Mouse (Mus musculus) CD8-positive naive resting alpha-beta T cell, adult 2 months (primary cell): Measurements from ENCODE around the gene Cdkal1.

Experiments used
- DNase-seq, 2 experiments: peaks; one replicate each; pipeline ENCODE4 v3.0.0; 2022; ENCODE audit warnings: low read depth in 2 of 2, low spot score in 2 of 2

Gene Cdkal1

DNA sequence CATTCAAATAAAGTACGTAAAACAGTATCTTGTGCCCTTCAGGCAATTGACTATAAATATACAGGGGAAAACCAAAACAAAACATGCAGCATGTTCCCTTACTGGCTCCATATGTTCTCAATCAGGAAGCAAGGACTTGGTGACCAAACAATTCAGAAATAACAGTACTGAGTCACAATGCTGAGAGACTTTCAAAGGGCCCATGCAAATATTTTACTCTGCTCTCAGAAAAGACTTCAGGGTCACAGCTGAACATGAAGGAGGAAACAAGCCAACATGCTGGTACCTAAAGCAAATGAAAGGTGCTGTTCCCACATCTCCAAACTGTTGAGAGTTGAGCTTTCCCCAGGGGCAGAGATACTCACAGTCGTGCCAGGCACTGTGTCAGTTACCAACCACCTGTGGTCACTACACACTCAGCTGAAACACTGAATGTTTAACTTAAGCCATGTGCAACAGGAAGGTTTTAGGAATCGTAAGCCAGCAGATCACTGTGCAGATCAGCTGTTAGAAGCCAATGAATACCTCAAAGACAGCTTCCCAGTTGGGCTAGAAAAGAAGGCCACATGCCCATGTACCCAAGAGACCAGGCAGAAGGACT is 140.1 kb downstream of the Cdkal1 start:
- no peak for DNase-seq

DNA sequence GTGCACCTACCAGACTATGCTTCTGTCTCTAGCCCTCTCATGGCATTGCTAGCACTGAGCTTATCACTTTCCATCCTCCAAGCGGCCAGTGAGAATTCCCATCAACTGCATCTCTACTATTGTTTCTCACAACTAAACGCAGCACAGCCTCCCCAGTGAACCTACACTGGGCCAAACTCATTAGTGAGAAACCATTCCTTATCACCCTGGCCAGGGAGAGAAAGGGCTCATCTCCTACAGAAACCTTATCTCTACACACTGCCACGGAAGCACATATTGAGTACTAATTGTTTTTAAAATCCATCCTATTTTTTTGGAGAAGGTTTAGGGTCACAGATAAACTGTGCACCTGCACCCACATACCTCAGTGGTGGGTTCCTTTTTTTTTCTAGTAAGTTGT is 147.9 kb downstream of the Cdkal1 start:
- no peak for DNase-seq

DNA sequence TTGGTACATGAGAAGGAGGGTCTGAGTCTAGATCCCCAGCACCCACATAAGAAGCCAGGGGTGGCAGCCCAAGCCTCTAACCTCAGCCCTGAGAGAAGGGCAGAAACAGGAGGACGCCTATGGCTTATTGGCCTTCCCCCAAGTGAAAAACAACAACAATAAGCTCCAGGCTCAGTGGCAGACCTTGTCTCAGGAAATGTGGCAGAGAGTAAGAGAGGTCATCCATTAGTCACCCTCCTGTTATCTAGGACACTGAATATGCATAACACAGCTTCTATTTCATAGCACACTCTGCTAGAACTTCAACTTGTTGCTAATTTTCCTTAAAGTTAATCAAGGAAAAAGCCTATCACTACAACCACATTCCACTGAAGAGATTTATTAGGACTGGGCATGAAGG is 154.1 kb downstream of the Cdkal1 start:
- no peak for DNase-seq

DNA sequence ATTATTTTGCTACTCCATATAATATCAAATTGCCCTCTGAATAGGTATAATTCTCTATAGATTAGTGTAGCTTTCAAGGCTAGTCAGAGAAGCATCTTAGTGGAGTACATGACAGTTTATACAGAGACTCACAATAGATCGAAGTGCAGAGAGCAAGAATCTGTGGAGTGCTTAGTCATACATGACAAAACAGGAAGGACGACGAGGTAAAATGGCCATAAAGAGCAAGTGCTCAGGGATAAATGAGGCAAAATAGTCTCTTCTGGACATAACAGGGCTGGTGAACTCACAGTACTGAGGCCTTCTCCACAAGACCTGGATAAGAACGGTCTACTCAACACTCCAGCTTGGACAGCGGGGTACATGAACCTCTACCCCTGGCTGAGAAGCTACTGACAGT is 155.6 kb downstream of the Cdkal1 start:
- no peak for DNase-seq

DNA sequence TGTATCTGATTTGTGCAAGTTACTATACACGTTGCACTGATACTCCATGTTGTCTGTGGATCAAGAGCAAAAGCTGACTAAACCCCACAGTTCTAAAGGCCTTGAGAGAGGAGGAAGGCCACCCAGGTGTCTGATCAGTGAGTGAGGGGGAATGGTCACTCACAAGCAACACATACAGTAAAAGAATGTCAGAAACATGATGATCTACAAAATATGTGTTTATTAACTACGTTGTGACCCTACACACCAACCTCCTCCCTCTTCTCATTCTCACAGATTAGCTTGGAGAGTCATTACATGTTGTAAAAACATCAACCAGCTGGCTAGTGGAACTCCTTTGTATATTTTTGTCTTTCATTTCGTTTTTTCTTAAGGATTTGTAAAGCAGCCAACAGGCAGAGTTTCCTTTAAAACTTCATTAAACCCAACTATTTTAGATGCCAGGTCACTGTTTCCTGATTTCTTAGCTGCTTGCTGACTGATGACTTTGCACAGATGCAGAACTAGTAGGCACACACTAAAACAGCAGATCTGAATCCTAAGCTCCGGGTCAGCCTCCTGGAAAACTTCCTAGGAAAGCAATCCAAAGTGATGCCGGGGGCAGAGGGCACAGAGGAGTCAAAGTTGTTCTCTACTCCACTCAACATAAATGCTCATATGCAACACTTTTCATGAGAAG is 157.0 kb downstream of the Cdkal1 start:
- no peak for DNase-seq

DNA sequence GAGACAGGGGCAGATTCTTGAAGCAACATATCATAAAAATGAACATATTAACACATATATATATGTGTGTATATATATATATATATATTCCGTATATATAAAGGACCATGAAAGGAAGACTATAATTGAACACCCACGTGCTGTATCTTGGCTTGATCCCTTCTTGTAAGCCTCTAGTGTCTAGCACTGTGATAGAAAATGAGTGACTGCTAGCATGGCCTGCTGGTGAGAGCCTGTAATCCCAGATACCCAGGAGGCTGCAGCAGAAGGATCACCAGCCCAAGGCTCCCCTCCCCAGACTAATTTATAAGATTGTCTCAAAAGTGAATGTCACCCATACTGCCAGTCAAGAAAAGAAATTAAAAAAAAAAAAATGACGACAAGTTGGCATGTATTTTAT is 158.2 kb downstream of the Cdkal1 start:
- no peak for DNase-seq

DNA sequence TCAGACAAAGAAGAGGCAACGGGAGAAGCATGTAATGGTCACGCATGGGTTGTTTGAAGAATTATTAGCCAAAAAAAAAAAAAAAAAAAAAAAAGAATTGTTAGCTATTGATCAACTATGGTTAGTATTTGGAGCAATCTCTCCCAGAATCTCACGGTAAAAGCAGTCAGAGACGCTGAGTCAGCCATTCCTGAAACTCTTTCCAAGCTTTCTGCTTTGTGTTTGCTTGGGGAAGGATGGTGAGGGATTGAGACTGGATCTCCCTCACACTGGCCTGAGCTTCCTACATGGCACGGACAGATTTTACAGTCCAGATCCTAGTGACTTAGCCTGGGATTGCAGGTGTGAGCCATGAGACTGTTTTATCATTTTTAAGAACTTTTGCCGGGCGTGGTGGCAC is 164.7 kb downstream of the Cdkal1 start:
- DNase-seq: no peak

DNA sequence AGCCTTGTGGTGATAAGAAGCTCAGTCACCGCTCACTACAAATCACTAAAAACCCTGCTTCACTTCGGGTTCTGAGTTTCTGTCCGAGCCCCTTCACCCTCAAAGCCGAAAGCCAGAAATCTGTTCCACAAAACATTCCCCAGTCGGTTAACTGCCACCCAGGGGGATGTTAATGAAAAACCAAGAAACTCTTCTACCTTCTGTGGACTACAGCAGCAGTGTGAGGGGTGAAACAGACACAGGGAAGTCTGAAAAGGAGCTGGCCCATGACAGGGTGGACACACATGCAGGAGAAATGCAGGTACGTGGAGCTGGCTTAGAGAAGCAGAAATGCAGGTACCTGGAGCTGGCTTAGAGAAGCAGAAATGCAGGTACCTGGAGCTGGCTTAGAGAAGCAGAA is 166.6 kb downstream of the Cdkal1 start:
- DNase-seq: no peak

DNA sequence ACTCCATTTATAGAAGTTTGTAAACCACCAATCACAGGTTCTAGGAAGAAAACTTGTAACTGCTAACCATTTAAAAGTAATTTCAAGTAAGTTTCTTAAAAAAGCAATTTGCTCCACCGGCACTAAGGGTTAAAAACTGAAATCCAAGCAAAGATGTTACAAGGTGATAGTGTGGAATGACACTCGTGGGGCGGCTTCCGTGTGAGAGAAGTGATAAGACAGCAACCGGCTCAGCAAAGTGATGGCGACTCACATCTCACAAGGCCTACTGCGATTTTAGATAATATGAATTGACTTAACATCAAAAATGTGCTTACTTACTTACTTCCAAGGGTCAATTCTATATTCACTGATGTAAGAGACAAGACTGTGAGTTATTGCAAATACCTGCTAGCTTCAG is 167.6 kb downstream of the Cdkal1 start:
- DNase-seq: no peak

DNA sequence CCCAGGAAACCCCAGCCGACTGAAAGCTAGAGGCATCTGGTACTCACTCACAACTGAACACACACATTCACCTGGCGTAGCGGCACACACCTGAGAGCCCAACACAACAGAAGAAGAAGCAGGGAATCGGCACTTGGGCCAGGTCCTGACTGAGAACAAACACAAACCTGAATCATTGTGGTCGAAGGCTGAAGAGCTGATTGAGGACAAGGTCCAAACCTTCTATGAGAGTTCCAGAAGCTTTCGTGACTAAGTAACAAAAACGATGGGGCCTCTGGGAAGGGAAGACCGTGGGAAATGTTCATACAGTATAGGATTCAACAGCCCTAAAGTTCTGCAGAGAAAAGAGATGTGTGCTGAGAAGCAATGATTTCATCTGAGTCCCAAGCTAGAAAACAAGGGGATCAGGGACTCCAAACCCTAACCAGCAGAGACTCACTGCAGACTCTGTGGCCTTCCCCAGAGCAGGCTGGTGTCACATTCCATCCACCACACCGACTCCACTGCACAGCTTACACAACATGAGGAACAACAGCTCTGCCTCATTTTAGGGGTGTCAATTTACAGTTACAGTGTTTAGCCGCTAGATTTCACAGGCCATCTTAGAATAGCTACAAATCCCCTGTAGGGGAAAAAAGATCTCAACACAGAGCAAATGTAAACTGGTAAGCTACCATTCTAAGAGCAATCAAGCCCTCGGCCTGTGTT is 175.8 kb downstream of the Cdkal1 start:
- DNase-seq: no peak

DNA sequence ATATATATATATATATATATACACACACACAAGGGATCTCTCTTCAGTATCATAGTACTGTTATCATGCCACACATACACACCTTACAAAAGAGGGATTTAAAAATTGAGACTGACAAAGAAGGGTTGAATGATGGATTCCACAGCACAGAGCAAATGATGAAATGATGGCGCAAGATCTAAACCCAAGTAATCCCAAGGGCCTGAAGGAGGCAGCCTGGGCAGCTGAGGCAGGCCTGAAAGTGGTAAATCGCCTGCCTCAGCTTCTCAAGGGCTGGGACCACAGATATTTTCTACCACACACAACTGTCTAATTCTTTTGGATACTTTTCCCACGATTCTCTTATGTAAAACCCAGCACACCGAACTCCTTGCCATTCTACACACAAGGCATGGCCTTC is 177.9 kb downstream of the Cdkal1 start:
- no peak for DNase-seq

DNA sequence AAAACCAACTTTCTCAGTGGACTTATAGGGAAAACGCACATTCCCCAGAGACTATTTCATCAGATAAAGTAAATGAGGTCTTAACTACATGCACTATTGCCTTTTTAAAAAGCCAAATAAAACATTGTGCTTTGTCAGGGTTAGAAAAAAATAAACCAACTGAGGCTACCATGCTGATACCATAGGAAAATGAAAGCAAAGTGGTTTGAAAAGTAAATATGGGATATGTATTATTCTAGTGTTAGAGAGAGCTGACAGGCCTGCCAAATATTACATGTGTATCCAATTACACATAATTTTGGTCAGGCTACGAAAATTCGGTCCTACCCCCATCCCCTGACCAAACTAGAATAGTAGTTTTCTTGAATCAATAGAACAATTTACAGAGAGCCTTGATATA is 184.8 kb downstream of the Cdkal1 start:
- no peak for DNase-seq

DNA sequence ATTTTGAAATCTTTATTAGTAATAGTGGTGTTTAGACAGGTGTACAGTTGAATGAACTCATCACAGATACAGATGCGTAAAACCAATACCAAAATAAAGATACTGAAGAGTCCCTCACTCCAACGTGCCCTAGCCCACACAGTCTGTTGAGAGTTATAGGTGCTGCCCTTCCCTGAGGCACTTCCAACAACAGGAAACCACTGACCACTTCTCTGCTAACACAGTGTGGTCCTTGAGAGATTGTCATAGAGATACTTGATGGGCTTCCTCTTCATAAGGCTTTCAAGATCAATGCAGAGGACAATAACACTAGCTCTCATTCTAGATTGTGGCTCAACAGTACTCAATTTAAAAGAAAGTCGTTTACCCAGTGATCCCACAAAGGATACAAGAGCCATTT is 191.6 kb downstream of the Cdkal1 start:
- DNase-seq: no peak

DNA sequence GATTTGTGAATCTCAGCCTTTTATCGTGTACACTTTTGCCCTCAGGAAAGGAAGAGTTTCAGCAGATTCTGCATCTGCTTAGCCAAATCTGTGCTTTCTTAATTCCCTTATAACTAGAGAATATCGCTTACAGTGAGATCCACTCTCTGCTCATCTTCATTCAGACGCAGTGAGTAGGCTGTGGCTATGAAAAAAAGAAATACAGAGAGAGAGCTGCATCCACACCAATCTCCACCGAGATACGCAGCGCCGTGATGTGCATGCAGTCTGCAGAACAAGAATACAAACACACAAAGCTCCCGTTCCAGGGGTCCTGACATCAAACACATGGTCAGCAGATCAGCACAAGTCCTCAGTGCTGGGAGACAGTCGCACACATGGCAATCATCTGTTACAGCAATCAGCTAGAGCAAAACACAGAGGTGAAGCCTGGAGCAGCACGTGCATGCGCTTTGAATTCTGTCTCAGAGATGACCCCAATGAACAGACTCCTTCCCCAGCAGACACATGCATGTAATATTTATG is 199.6 kb downstream of the Cdkal1 start:
- DNase-seq: no peak

DNA sequence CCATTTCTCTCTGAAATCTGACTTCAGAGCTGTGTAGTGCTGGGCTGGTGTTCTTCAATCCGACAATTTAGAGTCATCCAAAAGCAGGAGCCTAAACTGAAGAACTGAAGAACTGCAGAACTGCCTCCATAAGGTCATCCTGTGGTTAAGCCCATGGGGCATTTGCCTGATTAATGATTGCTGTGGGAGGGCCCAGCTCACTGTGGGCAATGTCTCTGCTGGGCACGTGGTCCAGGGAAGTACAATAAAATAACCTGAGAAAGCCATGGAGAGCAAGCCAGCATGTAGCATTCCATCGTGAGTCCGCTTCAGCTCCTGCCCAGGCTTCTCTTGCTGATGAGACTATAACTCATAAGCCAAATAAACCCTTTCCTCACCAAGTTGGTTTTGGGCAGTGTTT is 202.1 kb downstream of the Cdkal1 start:
- no peak for DNase-seq

DNA sequence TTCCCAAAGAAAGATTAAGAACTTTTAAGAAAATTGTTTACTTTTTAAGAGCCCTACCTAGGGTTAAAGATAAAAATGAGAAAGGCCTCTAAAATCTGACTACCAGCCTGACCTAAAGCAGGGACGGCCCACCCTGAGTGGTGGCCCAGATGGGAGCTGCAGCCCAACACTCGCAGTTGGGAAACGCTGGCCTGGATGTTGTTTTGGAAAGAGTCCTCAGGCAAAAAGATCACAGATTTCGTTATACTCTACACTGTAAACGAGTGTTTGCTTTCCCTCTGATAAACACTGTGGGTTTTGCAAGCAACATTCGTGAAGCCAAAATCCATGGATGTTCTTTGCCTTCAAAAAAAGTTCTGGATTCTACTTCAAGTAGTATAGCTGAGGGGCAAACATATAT is 202.7 kb downstream of the Cdkal1 start:
- no peak for DNase-seq

DNA sequence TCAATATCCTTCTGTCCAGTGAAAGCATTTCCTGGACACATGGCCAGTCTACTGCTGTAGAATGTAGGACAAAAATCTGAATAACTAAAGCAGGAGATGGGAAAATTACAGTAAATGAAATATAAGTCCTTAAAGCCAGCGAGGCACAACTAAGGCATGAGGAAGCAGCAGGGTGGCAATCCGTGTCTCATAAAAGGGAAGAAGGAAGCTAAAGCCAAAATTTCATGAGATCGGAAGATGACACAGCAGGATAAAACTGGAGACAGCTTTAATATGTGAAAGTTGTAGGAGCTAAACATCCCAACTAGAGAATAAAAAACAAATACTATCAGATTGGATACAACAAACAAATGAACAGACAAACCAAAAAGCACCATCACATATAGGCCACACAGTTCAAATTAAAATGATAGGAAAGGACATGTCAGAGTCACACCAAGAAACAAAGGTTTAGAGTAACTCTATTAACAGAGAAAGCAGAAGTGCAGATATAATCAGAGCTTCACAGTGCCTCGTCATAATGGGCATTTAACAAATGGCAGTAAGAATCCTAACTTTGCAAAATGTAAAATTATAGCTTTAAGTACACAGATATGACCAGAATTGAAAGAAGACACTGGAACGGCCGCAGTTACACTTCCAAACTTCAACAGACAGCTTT is 204.8 kb downstream of the Cdkal1 start:
- no peak for DNase-seq

DNA sequence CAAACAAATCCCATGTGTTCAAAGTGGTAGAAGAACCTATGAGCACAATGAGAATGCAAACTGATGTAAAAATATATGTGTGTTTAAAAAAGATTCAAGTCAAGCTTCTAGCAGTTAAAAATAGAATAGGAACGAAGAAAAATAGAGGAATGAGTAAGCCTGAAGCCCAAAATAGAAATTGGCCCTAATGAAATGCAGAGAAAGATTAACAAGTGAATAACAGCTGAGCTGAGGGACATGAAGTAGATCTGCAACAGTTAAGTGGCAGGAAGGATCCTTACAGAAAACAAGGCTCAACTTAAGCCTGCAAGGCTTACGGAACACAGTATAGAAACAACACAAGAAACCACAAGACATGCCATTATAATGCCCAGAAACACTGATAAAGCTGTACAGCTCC is 205.9 kb downstream of the Cdkal1 start:
- DNase-seq: no peak

DNA sequence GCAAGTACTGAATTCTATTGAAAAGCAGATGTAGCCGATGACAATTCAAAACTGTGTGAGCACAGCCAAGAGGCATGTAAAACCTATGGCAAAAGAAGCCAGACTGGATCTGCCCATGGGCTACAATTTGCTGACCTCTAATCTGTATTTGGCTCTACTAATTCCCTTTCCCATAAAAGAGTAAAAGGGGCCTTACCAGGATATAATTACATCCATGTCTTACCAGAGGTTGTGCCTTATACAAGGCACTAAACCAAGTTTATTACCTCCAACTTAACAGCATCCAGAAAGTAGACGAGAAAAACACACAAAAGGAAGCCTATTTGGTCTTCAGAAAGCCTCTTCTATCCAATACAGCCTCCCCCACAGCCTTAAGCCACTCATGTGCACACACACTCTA is 213.2 kb downstream of the Cdkal1 start:
- no peak for DNase-seq

DNA sequence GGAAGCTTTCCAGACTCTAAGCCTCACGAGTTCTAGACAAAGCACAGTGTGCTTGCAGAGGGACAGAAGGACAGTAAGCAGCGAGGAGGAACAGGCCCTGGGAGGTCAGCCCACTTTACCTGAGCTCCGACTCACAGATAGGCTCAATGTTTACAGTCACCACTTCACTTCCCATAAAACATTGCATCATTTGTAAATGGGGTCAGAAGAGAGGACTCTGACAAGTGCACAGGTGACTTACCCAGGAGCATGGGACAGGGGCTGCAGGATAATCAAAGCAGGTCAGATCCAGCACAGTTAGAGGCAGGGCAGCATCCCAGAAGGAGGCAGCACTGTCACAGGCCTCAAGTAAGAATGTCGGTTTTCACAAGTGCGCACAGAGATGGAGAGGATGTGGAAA is 214.3 kb downstream of the Cdkal1 start:
- no peak for DNase-seq

DNA sequence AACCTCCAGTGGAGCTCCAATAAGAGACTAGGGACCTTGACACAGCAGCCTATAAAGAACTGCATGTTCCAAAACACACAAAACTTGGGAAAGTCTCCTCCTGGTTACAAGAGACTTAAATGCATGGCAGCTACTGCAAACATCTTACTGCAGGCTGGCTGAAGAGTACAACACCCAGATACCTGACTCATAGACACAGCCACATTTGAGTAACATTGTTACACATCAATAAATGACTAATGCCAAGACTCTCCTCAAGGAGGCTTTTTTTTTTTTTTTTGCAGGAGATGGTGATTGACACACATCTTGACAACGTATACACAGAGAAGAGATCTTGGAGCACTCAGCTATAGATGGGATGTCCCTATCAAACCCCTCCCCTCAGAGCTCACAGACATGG is 215.3 kb downstream of the Cdkal1 start:
- DNase-seq: no peak

DNA sequence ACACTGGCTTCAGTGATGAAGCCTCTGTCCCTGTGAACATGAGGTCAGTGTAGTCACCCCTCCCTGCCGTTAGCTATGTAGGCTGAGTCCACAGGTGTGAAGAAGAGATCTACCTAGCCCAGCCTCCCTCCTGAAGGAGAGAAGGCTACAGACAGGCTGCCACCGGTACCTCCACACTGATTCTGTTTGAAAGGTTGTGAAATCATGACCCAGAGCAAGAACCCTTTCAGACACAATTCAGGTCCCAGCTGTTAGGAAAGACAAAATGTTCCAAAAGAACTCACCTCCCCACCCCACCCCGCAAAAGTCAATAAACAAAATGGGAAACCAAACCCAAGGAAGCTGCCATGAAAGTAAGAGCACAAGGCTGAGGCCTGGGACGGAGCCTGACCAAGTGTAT is 217.2 kb downstream of the Cdkal1 start:
- DNase-seq: no peak
